Mouse (Mus musculus): ENCODE measurements at regions not wholly inside any gene's neighbourhood (a gene's known extent, or its start where the extent isn't known, plus 50 kb on each side); places are given as distances from the start of the nearest gene placed in this dataset.

DNA sequence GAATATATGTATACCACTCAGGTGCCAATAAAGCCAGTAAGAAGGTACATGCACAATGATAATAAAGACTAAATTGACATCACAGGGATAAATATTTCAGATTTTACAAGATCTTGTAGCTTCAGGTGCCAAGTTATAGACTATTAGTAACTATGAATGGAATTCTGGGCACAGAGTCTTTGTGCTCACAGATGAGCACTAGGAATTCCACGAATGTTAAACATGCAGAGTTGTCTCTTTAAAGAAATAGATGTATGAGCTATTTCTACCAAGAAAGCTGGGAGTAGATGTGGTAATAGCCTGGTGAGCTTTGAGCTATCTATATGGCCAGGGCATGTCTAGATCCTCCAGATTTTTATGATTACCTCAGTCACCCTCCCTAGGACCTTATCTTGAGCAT, 153.1 kb upstream of the Grm3 start:
- WGBS, result 47% methylated on average over 1 of the region's 1 CpGs

DNA sequence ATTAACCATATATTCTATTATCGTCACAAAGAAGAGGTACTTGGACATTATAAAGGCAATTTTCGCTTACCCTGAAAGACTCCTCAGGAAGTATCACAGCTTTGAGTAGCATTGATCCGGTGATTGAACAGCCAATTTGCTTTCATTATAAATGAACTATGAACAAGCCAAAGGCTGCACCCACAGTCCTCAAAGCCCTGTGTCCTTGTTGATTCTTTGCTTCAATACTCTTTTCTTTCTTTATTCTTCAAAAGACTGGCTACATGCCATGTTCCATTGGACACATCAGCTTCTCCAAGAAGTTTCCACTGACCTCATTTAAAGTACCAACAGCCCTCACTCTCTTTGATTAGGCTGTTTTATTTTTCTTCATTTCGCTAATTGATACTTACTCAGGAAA, 144.1 kb upstream of the Grm3 start:
- Histone ChIP-seq H3K4me1 (replicated peaks; ENCODE audit: control insufficient read depth, insufficient read depth, low read length) (no peaks in the 10 kb centered on the region), H3K9me3 (ENCODE audit: control insufficient read depth) (no peaks in the 10 kb centered on the region), H3K36me3 (ENCODE audit: control insufficient read depth, insufficient read depth) (no peaks in the 10 kb centered on the region), H3K27ac (ENCODE audit: low read depth, low read length) (no peak overlapping the region), H3K4me2 (replicated peaks; ENCODE audit: low read depth) (no peak overlapping the region), H3K9ac (ENCODE audit: low read depth, low read length) (no peak overlapping the region), H3K27me3 (replicated peaks; ENCODE audit: control insufficient read depth, insufficient read depth, low read length) (no peaks in the 10 kb centered on the region), H3K4me3 (ENCODE audit: low read depth, low read length) (no peak overlapping the region)
- no peak for ATAC-seq
- 88% methylated on average over 4 of the region's 4 CpGs for WGBS
- TF ChIP-seq CTCF (IDR thresholded peaks at IDR 0.05; ENCODE audit: low read depth), result no peak

More for the DNA sequence above, 153.1 kb upstream of the Grm3 start:
- no peak for ATAC-seq
- H3K9me3 ChIP-seq (ENCODE audit: control insufficient read depth), result no peaks in the 10 kb centered on the region
- H3K9ac ChIP-seq (ENCODE audit: low read depth, low read length), result no peak overlapping the region
- H3K4me1 ChIP-seq (replicated peaks; ENCODE audit: control insufficient read depth, insufficient read depth, low read length), result no peaks in the 10 kb centered on the region
- no peak overlapping the region for H3K27ac ChIP-seq (ENCODE audit: low read depth, low read length)
- H3K4me2 ChIP-seq (replicated peaks; ENCODE audit: low read depth), result no peak overlapping the region
- no peak overlapping the region for H3K4me3 ChIP-seq (ENCODE audit: low read depth, low read length)
- no peak for TF ChIP-seq CTCF (IDR thresholded peaks at IDR 0.05; ENCODE audit: low read depth)
- no peaks in the 10 kb centered on the region for H3K27me3 ChIP-seq (replicated peaks; ENCODE audit: control insufficient read depth, insufficient read depth, low read length)
- no peaks in the 10 kb centered on the region for H3K36me3 ChIP-seq (ENCODE audit: control insufficient read depth, insufficient read depth)

DNA sequence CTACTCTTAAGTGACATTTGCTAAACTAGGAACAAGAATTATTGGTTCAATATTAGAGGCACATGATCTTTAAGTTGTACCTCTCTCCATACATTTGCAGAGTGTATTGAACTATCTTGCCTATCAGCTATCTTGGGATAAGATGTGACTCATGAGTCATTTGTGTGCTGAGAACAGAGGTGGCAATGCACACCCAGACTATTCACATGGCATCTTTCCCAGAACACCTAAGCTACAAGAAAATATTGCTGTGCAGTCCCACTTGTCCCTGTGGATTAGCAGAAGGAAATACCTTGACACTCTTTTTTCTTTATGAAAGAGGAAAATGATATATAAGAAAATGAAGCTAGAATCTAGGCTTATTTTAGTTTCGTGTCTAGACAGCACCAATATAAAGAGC, 104.8 kb upstream of the Grm3 start:
- Histone ChIP-seq H3K9me3 (ENCODE audit: control insufficient read depth) (no peaks in the 10 kb centered on the region), H3K4me3 (ENCODE audit: low read depth, low read length) (no peak overlapping the region), H3K4me2 (replicated peaks; ENCODE audit: low read depth) (no peak overlapping the region), H3K36me3 (ENCODE audit: control insufficient read depth, insufficient read depth) (no peaks in the 10 kb centered on the region), H3K27me3 (replicated peaks; ENCODE audit: control insufficient read depth, insufficient read depth, low read length) (no peaks in the 10 kb centered on the region), H3K4me1 (replicated peaks; ENCODE audit: control insufficient read depth, insufficient read depth, low read length) (no peaks in the 10 kb centered on the region), H3K27ac (ENCODE audit: low read depth, low read length) (no peak overlapping the region), H3K9ac (ENCODE audit: low read depth, low read length) (no peak overlapping the region)
- TF ChIP-seq CTCF (IDR thresholded peaks at IDR 0.05; ENCODE audit: low read depth), result no peak
- no peak for ATAC-seq
- 67% methylated on average over 1 of the region's 1 CpGs for WGBS

DNA sequence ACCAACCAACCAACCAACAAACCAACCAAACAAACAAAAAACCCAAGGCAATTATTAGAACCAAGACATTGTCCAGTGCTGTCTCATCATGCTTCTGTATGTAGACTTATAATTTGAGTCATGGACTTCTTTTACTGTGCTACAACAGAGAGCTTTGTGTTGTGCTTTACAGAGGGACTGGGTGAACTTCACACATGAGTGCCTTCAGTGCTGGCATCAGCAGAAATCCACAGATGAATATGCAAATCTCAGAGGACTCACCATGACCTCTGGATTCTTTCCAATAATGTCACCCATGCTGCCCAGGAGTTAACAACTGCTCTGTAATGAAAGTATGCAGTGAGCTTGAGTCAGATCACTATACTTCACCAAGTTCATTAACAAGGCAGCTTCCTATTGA, 76.7 kb upstream of the Grm3 start:
- Histone ChIP-seq H3K9me3 (ENCODE audit: control insufficient read depth) (no peaks in the 10 kb centered on the region), H3K27ac (ENCODE audit: low read depth, low read length) (no peak overlapping the region), H3K9ac (ENCODE audit: low read depth, low read length) (no peak overlapping the region), H3K4me1 (replicated peaks; ENCODE audit: control insufficient read depth, insufficient read depth, low read length) (no peaks in the 10 kb centered on the region), H3K4me2 (replicated peaks; ENCODE audit: low read depth) (no peak overlapping the region), H3K36me3 (ENCODE audit: control insufficient read depth, insufficient read depth) (no peaks in the 10 kb centered on the region), H3K4me3 (ENCODE audit: low read depth, low read length) (no peak overlapping the region), H3K27me3 (replicated peaks; ENCODE audit: control insufficient read depth, insufficient read depth, low read length) (no peaks in the 10 kb centered on the region)
- no peak for ATAC-seq
- TF ChIP-seq CTCF (IDR thresholded peaks at IDR 0.05; ENCODE audit: low read depth), result no peak

DNA sequence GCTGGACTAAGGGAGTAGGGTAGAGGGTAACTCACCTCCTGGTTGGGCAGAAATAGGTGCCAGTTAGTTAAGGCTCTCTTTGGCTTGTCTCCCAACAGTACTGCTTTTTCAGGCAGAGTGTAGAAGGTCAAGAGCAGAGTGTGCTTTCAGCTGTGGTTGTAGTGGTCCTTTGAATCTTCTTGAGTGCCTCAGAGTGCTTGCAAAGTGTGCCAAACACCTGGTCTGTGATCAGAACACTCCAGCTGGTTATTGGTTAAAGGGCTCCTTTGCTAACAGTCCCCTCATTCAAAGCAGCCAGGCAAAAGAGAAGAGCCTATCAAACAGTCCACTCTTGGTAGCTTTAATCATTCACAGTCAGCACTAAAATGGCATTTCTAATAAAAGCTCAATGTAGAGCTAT, 56.1 kb upstream of the Grm3 start:
- TF ChIP-seq CTCF (IDR thresholded peaks at IDR 0.05; ENCODE audit: low read depth), result no peak
- no peaks in the 10 kb centered on the region for H3K36me3 ChIP-seq (ENCODE audit: control insufficient read depth, insufficient read depth)
- H3K27ac ChIP-seq (ENCODE audit: low read depth, low read length), result no peak overlapping the region
- no peaks in the 10 kb centered on the region for H3K9me3 ChIP-seq (ENCODE audit: control insufficient read depth)
- H3K4me1 ChIP-seq (replicated peaks; ENCODE audit: control insufficient read depth, insufficient read depth, low read length), result no peaks in the 10 kb centered on the region
- no peaks in the 10 kb centered on the region for H3K27me3 ChIP-seq (replicated peaks; ENCODE audit: control insufficient read depth, insufficient read depth, low read length)
- ATAC-seq, result no peak
- H3K4me2 ChIP-seq (replicated peaks; ENCODE audit: low read depth), result no peak overlapping the region
- H3K9ac ChIP-seq (ENCODE audit: low read depth, low read length), result no peak overlapping the region
- H3K4me3 ChIP-seq (ENCODE audit: low read depth, low read length), result no peak overlapping the region

Measured in intestine, postnatal 0 days (tissue).